Mouse (Mus musculus) erythroblast, embryonic 14.5 days (primary cell): Measurements from ENCODE around the gene Prdm1.

Source experiments
- GATA1 ChIP-seq: IDR thresholded peaks from 2 replicates; pipeline ENCODE4 v1.6.1; 2012; ENCODE audit warnings: low read length, inconsistent platforms, mixed read lengths
- TAL1 ChIP-seq: IDR thresholded peaks from 3 replicates; pipeline ENCODE4 v1.6.1; 2012; ENCODE audit warnings: low read length, inconsistent platforms, mixed read lengths

- TF ChIP-seq GATA1 (no peak), TAL1 (no peak)
These were observed 118.3 kb downstream of the Prdm1 start for GRCm38 (mm10) chr10:44409958-44410357.
